Mouse (Mus musculus) cerebellum, postnatal 36 days (tissue): ENCODE measurements around the gene Fbxw11.

Experiments
- DNase-seq, 2 experiments: peaks; one replicate each; pipeline ENCODE4 v3.0.0; 2021 to 2022; ENCODE audit warnings: mixed read lengths in 2 of 2

Fbxw11 gene

GRCm38 (mm10) chr11:32767496-32768230 is 125.1 kb downstream of the Fbxw11 start:
- no peak for DNase-seq

- no peak for DNase-seq
Observed at GRCm38 (mm10) chr11:32768642-32769343, 126.3 kb downstream of the Fbxw11 start.

GRCm38 (mm10) chr11:32780747-32781536 is 138.4 kb downstream of the Fbxw11 start:
- no peak for DNase-seq

DNA sequence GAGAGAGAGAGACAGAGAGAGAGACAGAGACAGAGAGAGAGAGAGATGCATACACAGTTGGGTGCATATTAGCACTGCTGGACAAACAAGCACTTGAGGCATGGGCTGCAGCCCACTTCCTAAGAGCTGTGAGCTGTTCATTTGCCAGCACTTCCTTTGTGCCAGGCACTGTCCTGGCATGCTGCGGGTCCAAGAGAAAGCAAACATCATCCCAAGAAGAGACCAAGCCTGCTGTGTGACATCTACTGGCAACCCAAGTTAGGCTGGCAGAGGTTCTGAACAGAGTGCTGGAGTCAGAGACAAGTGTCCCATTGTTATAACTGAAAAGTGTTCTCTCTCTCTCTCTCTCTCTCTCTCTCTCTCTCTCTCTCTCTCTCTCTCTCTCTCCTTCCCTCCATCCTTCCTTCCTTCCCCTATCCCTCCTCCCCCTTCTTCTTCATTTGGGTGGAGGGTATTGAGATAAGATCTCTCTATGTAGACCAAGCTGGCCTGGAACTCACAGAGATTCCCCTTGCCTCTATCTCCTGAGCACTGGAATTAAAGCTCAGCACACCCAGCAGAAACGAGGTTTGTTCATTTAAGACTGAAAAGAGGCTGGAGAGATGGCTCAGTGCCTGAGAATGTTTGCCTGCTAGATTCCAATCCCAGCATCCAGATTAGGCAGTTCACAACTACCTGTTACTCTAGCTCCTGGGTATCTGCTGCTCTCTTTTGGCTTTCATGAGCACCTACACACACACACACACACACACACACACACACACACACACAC is 139.3 kb downstream of the Fbxw11 start:
- DNase-seq: peak in 1 of 2 experiments; percentile 13

GRCm38 (mm10) chr11:32782724-32783123 is 140.2 kb downstream of the Fbxw11 start:
- no peak for DNase-seq

- no peak for DNase-seq
Observed at GRCm38 (mm10) chr11:32785591-32786147, 143.1 kb downstream of the Fbxw11 start.

DNA sequence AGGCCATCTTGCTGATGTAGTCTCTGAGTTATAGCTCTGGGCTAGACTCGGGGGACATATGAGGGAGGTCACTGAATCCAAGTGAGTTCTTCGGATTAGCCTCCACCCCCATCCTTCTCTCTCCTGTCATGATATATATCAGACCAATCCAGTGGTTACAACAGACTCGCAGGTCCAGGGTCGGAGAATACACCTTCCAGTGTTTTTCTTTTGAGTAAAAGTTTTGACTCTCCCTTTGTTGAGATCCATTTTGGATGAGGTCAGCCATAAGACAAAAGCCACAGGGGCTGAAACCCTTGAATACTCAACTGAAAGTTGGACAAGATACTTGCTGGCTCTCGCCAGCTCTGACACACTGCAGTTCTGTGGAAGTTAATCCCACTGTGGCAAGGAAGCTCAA is 143.7 kb downstream of the Fbxw11 start:
- DNase-seq: no peak

DNA sequence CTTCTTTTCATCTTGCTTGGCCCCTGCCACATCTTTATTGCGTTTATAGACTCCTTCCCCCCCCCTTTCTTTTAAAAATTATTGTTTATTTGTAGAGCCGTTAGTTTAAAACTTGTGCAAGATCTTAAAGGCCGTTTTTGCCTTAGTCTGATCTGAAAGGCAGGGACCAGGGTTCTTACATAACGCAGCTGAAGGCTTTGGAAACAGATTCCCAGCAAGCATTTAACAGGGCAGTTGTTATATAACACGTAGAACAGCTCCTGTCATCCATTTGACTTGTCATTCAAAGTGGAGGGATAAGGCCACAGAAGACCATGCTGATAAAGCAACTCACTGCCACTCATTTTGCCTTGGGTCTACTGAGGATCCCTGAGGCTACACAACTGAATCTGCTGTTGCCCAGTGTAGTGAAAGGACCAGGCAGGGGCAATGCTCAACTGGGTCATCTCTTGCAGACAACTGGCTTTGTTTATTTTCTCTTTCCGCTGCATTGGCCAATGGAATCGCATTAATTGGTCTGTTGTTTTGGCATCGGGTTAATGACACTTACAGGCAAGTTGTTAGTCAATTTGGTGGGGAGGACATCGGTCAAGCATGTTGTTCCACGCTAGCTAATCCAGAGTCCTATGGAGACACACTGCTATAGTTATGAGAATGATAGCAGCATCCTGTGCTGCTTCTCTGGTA is 152.4 kb downstream of the Fbxw11 start:
- DNase-seq: no peak
